Mouse (Mus musculus) left cerebral cortex, adult 8-10 months (tissue): Measurements from ENCODE around the gene Sag. TPM values are rescaled to one million over a fixed set of nuclear protein-coding genes. Genes with fewer than 3 reads are reported as not detected.

Source experiments
- DNase-seq, 2 experiments: peaks; one replicate each; pipeline ENCODE4 v3.0.0; 2022; ENCODE audit warnings: low spot score in 2 of 2
- total RNA-seq, 4 experiments: library from RNA; stranded (reverse); gene quantifications; 2 replicates each; pipeline ENCODE4 v1.2.4; 2022

Sag gene
- total RNA-seq, 4 experiments from 2014 or later, result 1.7 to 2.4 (median 1.9) TPM

DNA sequence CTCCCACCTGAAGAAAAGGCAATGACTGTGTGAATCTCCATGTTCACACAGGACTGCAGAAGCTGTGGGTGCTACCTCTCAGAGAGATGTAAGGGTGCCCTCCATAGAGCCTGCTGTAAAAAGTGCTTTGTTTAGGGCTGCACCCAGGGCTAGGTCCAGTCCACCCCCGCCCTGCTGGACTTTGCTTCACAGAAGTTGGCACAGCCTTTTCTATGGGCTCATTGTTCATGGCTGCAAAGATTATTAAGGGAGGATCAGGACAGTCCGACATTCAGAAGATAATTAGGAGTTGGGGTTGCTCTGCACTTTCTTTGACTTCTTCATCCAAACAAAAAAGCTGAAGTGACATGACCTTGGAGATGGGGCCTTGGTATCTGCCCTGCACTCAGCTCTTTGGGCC is 89.0 kb downstream of the Sag start:
- DNase-seq, result no peak

DNA sequence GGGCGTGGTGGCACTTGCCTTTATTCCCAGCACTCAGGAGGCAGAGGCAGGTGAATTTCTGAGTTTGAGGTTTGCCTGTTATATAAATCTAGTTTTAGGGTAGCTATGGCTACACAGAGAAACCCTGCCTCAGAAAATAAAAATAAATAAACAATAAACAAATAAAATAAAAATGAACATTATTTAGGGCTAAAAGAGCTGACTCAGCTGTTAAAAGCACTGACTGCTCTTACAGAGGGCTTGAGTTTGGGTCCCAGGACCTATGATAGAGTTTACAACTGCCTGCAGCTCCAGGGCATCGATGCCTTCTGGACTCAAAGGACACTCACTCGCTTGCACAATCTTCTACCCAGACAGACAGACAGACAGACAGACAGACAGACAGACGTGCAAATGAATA is 89.9 kb downstream of the Sag start:
- DNase-seq, result no peak

Other genes with a start within 250 kb of the Sag start
- gene Ngef, start 229.8 kb upstream of the Sag start, total RNA-seq, result 100 to 1,000 TPM; 351 to 426 (median 388) TPM
- gene Inpp5d, start 183.4 kb upstream of the Sag start, total RNA-seq, result 10 to 100 TPM; 21.6 to 40.6 (median 29.6) TPM
- gene Atg16l1, start 47.8 kb upstream of the Sag start, total RNA-seq, result 10 to 100 TPM; 61.4 to 72.4 (median 68.5) TPM
- 10 to 100 TPM; 83.1 to 97.4 (median 89.4) TPM for gene Dgkd, start 49.6 kb downstream of the Sag start, total RNA-seq
- 10 to 100 TPM; 21.4 to 23.2 (median 23.0) TPM for gene Usp40, start 204.9 kb downstream of the Sag start, total RNA-seq